ENCODE assay signal across 17 mouse cellular contexts in the genomic region with DNA sequence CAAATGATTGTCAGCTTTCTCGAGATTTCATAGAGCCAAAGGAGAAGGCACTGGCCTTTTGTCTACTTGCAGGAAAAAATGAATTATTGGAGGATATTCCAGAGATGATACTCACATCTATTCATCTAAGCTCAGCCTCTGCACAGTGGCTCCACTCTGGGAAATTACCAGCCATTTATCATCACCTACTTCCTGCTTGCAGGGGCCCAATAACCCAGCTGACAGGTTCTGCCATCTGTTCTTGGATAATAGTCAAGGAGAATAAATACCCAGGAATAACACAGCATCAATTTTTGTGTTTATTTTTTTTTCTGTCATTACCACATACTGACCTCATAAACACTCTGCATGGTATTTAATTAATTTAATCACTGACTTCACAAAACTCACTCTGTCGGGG.
A peak's percentile ranks its signal among the peaks of the same experiment; 100 is the strongest.
DNase-seq lines count a peak whose midpoint lies in the region; ATAC-seq and TF ChIP-seq lines count a peak whose summit lies in the region.
"Had no signal": no experiment of that assay in that cellular context is flagged by ENCODE, and none has a peak within 500 bp of the region (broad histone marks: within the 10 kb centered on the region; RNA-seq: fewer than 3 reads in every experiment).

No protein-coding gene starts in this region.

- WGBS in kidney, adult 2 months, result 50% methylated on average over 2 of the region's 2 CpGs
- 83% methylated on average over 2 of the region's 2 CpGs for WGBS in midbrain, postnatal 0 days
- WGBS in midbrain, embryonic 14.5 days, result 90% methylated on average over 2 of the region's 2 CpGs

- H3K36me3 ChIP-seq in kidney, adult 2 months (ENCODE audit: control insufficient read depth, insufficient read depth, low read length), result no peaks in the 10 kb centered on the region
- no peaks in the 10 kb centered on the region for H3K36me3 ChIP-seq in midbrain, postnatal 0 days (ENCODE audit: insufficient read depth, low read length)
- H3K36me3 ChIP-seq in midbrain, embryonic 14.5 days (ENCODE audit: control insufficient read depth, insufficient read depth, low read length), result no peaks in the 10 kb centered on the region
- H3K36me3 ChIP-seq: embryonic facial prominence, embryonic 10.5 days; heart, embryonic 12.5 days; hindbrain, embryonic 10.5 days; intestine, embryonic 15.5 days had no signal

- no peak for ATAC-seq in midbrain, postnatal 0 days (ENCODE audit: low FRiP score)
- no peak for ATAC-seq in midbrain, embryonic 14.5 days (ENCODE audit: low FRiP score, low TSS enrichment)
- ATAC-seq in granulocyte monocyte progenitor cell, adult 5-6 weeks (replicated peaks; ENCODE audit: poor library complexity, severe bottlenecking), result no peak
- ATAC-seq: forebrain, embryonic 13.5 days; forebrain, postnatal 0 days; intestine, embryonic 15.5 days had no signal

- H3K4me2 ChIP-seq in midbrain, postnatal 0 days (ENCODE audit: low read depth, low read length, poor library complexity, severe bottlenecking), result no peak overlapping the region
- H3K4me2 ChIP-seq in midbrain, embryonic 14.5 days (ENCODE audit: low read length), result no peak overlapping the region
- H3K4me2 ChIP-seq: forebrain, embryonic 13.5 days; heart, embryonic 12.5 days; intestine, embryonic 15.5 days had no signal

- no peak overlapping the region for H3K9ac ChIP-seq in midbrain, postnatal 0 days (replicated peaks; ENCODE audit: low read length, poor library complexity, severe bottlenecking)
- H3K9ac ChIP-seq in midbrain, embryonic 14.5 days (replicated peaks; ENCODE audit: low read length), result no peak overlapping the region
- H3K9ac ChIP-seq: forebrain, embryonic 13.5 days; forebrain, postnatal 0 days; heart, embryonic 12.5 days; intestine, embryonic 15.5 days had no signal

- no peak for TF ChIP-seq CTCF in kidney, adult 2 months (conservative IDR thresholded peaks at IDR 0.05; ENCODE audit: insufficient read depth, insufficient read length, low read depth, low read length)
- no peak for TF ChIP-seq CTCF in midbrain, postnatal 0 days (IDR thresholded peaks at IDR 0.05)

- H3K9me3 ChIP-seq in midbrain, postnatal 0 days (ENCODE audit: low read length), result no peaks in the 10 kb centered on the region
- H3K9me3 ChIP-seq in midbrain, embryonic 14.5 days (ENCODE audit: control insufficient read depth, low read length), result no peaks in the 10 kb centered on the region
- H3K9me3 ChIP-seq: embryonic facial prominence, embryonic 10.5 days; forebrain, embryonic 13.5 days; heart, embryonic 12.5 days; hindbrain, embryonic 10.5 days; intestine, embryonic 15.5 days had no signal

- H3K4me1 ChIP-seq in kidney, adult 2 months (ENCODE audit: control insufficient read depth, insufficient read depth, low read length), result no peaks in the 10 kb centered on the region
- H3K4me1 ChIP-seq in midbrain, postnatal 0 days (ENCODE audit: insufficient read depth, low read length), result no peaks in the 10 kb centered on the region
- peaks cover 7% of the 10 kb centered on the region for H3K4me1 ChIP-seq in midbrain, embryonic 14.5 days (ENCODE audit: control insufficient read depth, insufficient read depth, low read length)
- H3K4me1 ChIP-seq: embryonic facial prominence, embryonic 10.5 days; forebrain, embryonic 13.5 days; heart, embryonic 12.5 days; intestine, embryonic 15.5 days had no signal

- TF ChIP-seq POLR2A in kidney, adult 2 months (IDR thresholded peaks at IDR 0.05; ENCODE audit: low read depth, low read length), result no peak

- DNase-seq in cerebellum, adult 9-11 months, result peak; percentile 22
- no peak for DNase-seq in cerebellum, postnatal 10 days
- DNase-seq in kidney, adult 2 months, result peak; percentile 15
- no peak for DNase-seq in kidney, postnatal 10 days
- DNase-seq in midbrain, postnatal 0 days (ENCODE audit: low spot score), result peak; percentile 26
- DNase-seq in midbrain, embryonic 14.5 days, result no peak
- DNase-seq: adrenal gland, adult 2 months; adrenal gland, postnatal 25 days; cerebellum, adult 11 months; forebrain, postnatal 0 days; gastrocnemius, postnatal 14 days had no signal

- H3K4me3 ChIP-seq in kidney, adult 2 months (ENCODE audit: insufficient read depth, low read depth, low read length), result no peak overlapping the region
- H3K4me3 ChIP-seq in midbrain, postnatal 0 days (ENCODE audit: low read depth, low read length), result no peak overlapping the region
- no peak overlapping the region for H3K4me3 ChIP-seq in midbrain, embryonic 14.5 days (replicated peaks; ENCODE audit: low read depth, low read length)
- H3K4me3 ChIP-seq: embryonic facial prominence, embryonic 10.5 days; forebrain, embryonic 13.5 days; heart, embryonic 12.5 days; hindbrain, embryonic 10.5 days; intestine, embryonic 15.5 days had no signal

- no peak overlapping the region for H3K27ac ChIP-seq in kidney, adult 2 months (ENCODE audit: insufficient read depth, low read depth, low read length)
- H3K27ac ChIP-seq in midbrain, postnatal 0 days (ENCODE audit: low read depth, low read length), result no peak overlapping the region
- no peak overlapping the region for H3K27ac ChIP-seq in midbrain, embryonic 14.5 days (replicated peaks; ENCODE audit: low read depth, low read length)
- H3K27ac ChIP-seq: embryonic facial prominence, embryonic 10.5 days; forebrain, embryonic 13.5 days; hindbrain, embryonic 10.5 days; intestine, embryonic 15.5 days had no signal

- no peaks in the 10 kb centered on the region for H3K27me3 ChIP-seq in kidney, adult 2 months (replicated peaks; ENCODE audit: control insufficient read depth, insufficient read depth, low read length)
- no peaks in the 10 kb centered on the region for H3K27me3 ChIP-seq in midbrain, postnatal 0 days (ENCODE audit: insufficient read depth, low read length)
- H3K27me3 ChIP-seq in midbrain, embryonic 14.5 days (ENCODE audit: control insufficient read depth, insufficient read depth, low read length), result no peaks in the 10 kb centered on the region
- H3K27me3 ChIP-seq: forebrain, embryonic 13.5 days; heart, embryonic 12.5 days; intestine, embryonic 15.5 days had no signal

Comparison
In these comparisons a context has a peak if more than half of its experiments do, and no peak if none do; other contexts are left out.
1. DNase-seq: peak in cerebellum, adult 9-11 months (single experiment), kidney, adult 2 months (single experiment) and midbrain, postnatal 0 days (single experiment); none in cerebellum, postnatal 10 days (0 of 2), kidney, postnatal 10 days (single experiment) and midbrain, embryonic 14.5 days (single experiment).